Mouse (Mus musculus) kidney, adult 2 months (tissue): ENCODE measurements around the gene Wdr35.

ENCODE experiments used
- CTCF ChIP-seq: fragments of 200-500 bp; conservative IDR thresholded peaks from 2 replicates; pipeline ENCODE4 v1.5.1; 2011; ENCODE audit warnings: low read depth, mild to moderate bottlenecking, control low read depth, low read length, moderate library complexity, mixed read lengths; ENCODE audit not compliant: insufficient read depth, insufficient read length
- POLR2A ChIP-seq: fragments of 200-500 bp; IDR thresholded peaks from one replicate; pipeline ENCODE4 v1.6.1; 2011; ENCODE audit warnings: low read depth, low read length, control low read depth

- TF ChIP-seq POLR2A (no peak), CTCF (no peak)
Measured at GRCm38 (mm10) chr12:9026843-9027242, 53.2 kb downstream of the Wdr35 start.
